Mouse (Mus musculus) G1E (cell line): ENCODE data around the gene P2ry2.

Experiments
- CTCF ChIP-seq: IDR thresholded peaks from 2 replicates; pipeline ENCODE4 v1.5.1; 2012; ENCODE audit warnings: low read depth, low read length, inconsistent platforms, mixed read lengths
- POLR2AphosphoS5 ChIP-seq: IDR thresholded peaks from 2 replicates; pipeline ENCODE4 v1.6.1; 2012; ENCODE audit warnings: low read depth, low read length, inconsistent platforms; ENCODE audit not compliant: insufficient replicate concordance

DNA sequence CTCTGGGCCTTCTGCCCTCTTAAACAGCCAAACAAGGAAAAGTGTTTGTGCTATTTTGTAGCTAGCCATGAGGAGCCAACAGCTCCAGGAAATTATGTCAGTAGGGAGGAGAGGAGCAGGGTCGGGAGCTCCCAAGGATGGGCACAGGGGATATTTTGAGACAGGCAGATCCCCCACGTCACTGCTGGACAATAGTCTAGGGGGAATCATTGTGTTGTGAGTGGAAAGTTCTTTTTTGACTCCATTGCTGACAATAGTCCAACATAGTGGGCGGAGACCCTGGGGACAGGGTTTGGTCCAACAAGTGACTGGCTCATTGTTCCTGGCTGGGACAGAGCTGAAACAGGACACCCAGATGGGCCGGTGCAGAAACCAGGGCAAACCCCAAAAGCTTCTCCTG is 19.5 kb downstream of the P2ry2 start:
- TF ChIP-seq CTCF (no peak), POLR2AphosphoS5 (no peak)
